Mouse (Mus musculus) E14TG2a.4 (cell line): ENCODE measurements around the gene Galnt15.

Source experiments
- CTCF ChIP-seq: conservative IDR thresholded peaks from 2 replicates; pipeline ENCODE4 v1.5.1; 2014; ENCODE audit warnings: low read length
- NANOG ChIP-seq: IDR thresholded peaks from 2 replicates; pipeline ENCODE4 v1.6.1; 2014; ENCODE audit warnings: borderline replicate concordance, low read length, mixed read lengths
- POU5F1 ChIP-seq: IDR thresholded peaks from 2 replicates; pipeline ENCODE4 v1.6.1; 2014; ENCODE audit warnings: low read length, borderline replicate concordance

- TF ChIP-seq CTCF, result no peak
- no peak for TF ChIP-seq POU5F1
- no peak for TF ChIP-seq NANOG
These were observed 62.3 kb downstream of the Galnt15 start for GRCm38 (mm10) chr14:32091124-32091523.
